Mouse (Mus musculus): ENCODE data around the gene Slc43a1. TPM values are rescaled to one million over a fixed set of nuclear protein-coding genes. Genes with fewer than 3 reads are reported as not detected.
"Not testable (repeated sequence)": the region's sequence is repeated elsewhere in the genome, so short reads cannot be mapped to it uniquely, and the experiment has no call there.

Slc43a1 gene
- polyA plus RNA-seq, 1 experiment from 2014 or later: 10.5 TPM

- Histone ChIP-seq H3K27ac (replicated peaks in 1 of 2; ENCODE audit: control insufficient read depth in 1 of 2, insufficient read depth in 1 of 2, low read depth in 2 of 2, low read length in 2 of 2) (no peak overlapping the region), H3K27me3 (ENCODE audit: control insufficient read depth, insufficient read depth, low read length) (peaks cover 75% of the 10 kb centered on the region), H3K9ac (ENCODE audit: low read length) (peak overlapping the region; percentile 18; the same call in 1 of the 2 replicates), H3K36me3 (ENCODE audit: control insufficient read depth, insufficient read depth, low read length) (no peaks in the 10 kb centered on the region), H3K4me2 (ENCODE audit: low read length) (peak overlapping the region; percentile 82), H3K9me3 (ENCODE audit: control insufficient read depth, low read length) (no peaks in the 10 kb centered on the region), H3K4me1 (ENCODE audit: control insufficient read depth in 2 of 2, insufficient read depth in 2 of 2, low read length in 2 of 2) (peaks cover 13 to 34% of the 10 kb centered on the region in 2 experiments), H3K4me3 (ENCODE audit: control insufficient read depth in 1 of 2, insufficient read depth in 1 of 2, low read depth in 1 of 2, low read length in 2 of 2) (peak overlapping the region; percentile 21 to 59; a peak in 3 of 4 replicates)
- no peak for ATAC-seq (ENCODE audit: insufficient number of reproducible peaks, insufficient read depth, low FRiP score, low read depth)
- 2% methylated on average over 28 of the region's 28 CpGs for WGBS
Measured at GRCm38 (mm10) chr2:84888657-84889315, 50.1 kb downstream of the Slc43a1 start.

GRCm38 (mm10) chr2:84889316-84890044 lies 50.8 kb downstream of the Slc43a1 start:
- Histone ChIP-seq H3K4me2 (ENCODE audit: low read length) (peak overlapping the region; percentile 82), H3K27me3 (ENCODE audit: control insufficient read depth, insufficient read depth, low read length) (peaks cover 68% of the 10 kb centered on the region), H3K9ac (ENCODE audit: low read length) (peak overlapping the region; percentile 18; the same call in 1 of the 2 replicates), H3K4me3 (ENCODE audit: control insufficient read depth in 1 of 2, insufficient read depth in 1 of 2, low read depth in 1 of 2, low read length in 2 of 2) (peak overlapping the region in 1 of 2 experiments; percentile 30; a peak in 2 of 4 replicates), H3K4me1 (ENCODE audit: control insufficient read depth in 2 of 2, insufficient read depth in 2 of 2, low read length in 2 of 2) (peaks cover 13 to 32% of the 10 kb centered on the region in 2 experiments), H3K9me3 (ENCODE audit: control insufficient read depth, low read length) (no peaks in the 10 kb centered on the region), H3K36me3 (ENCODE audit: control insufficient read depth, insufficient read depth, low read length) (no peaks in the 10 kb centered on the region), H3K27ac (replicated peaks in 1 of 2; ENCODE audit: control insufficient read depth in 1 of 2, insufficient read depth in 1 of 2, low read depth in 2 of 2, low read length in 2 of 2) (no peak overlapping the region)
- no peak for ATAC-seq (ENCODE audit: insufficient number of reproducible peaks, insufficient read depth, low FRiP score, low read depth)
- 13% methylated on average over 14 of the region's 14 CpGs for WGBS

GRCm38 (mm10) chr2:84890045-84890340 lies 51.3 kb downstream of the Slc43a1 start:
- Histone ChIP-seq H3K27ac (replicated peaks in 1 of 2; ENCODE audit: control insufficient read depth in 1 of 2, insufficient read depth in 1 of 2, low read depth in 2 of 2, low read length in 2 of 2) (no peak overlapping the region), H3K9me3 (ENCODE audit: control insufficient read depth, low read length) (no peaks in the 10 kb centered on the region), H3K4me1 (ENCODE audit: control insufficient read depth in 2 of 2, insufficient read depth in 2 of 2, low read length in 2 of 2) (peaks cover 13 to 32% of the 10 kb centered on the region in 2 experiments), H3K4me2 (ENCODE audit: low read length) (peak overlapping the region; percentile 82; the same call in 1 of the 2 replicates), H3K9ac (ENCODE audit: low read length) (no peak overlapping the region), H3K4me3 (ENCODE audit: control insufficient read depth in 1 of 2, insufficient read depth in 1 of 2, low read depth in 1 of 2, low read length in 2 of 2) (no peak overlapping the region), H3K36me3 (ENCODE audit: control insufficient read depth, insufficient read depth, low read length) (no peaks in the 10 kb centered on the region), H3K27me3 (ENCODE audit: control insufficient read depth, insufficient read depth, low read length) (peaks cover 63% of the 10 kb centered on the region)
- no peak for ATAC-seq (ENCODE audit: insufficient number of reproducible peaks, insufficient read depth, low FRiP score, low read depth)
- 0% methylated on average over 5 of the region's 5 CpGs for WGBS

GRCm38 (mm10) chr2:84893359-84893758 lies 54.7 kb downstream of the Slc43a1 start:
- Histone ChIP-seq H3K4me3 (ENCODE audit: control insufficient read depth in 1 of 2, insufficient read depth in 1 of 2, low read depth in 1 of 2, low read length in 2 of 2) (no peak overlapping the region), H3K36me3 (ENCODE audit: control insufficient read depth, insufficient read depth, low read length) (no peaks in the 10 kb centered on the region), H3K27me3 (ENCODE audit: control insufficient read depth, insufficient read depth, low read length) (peaks cover 29% of the 10 kb centered on the region), H3K9ac (ENCODE audit: low read length) (no peak overlapping the region), H3K27ac (replicated peaks in 1 of 2; ENCODE audit: control insufficient read depth in 1 of 2, insufficient read depth in 1 of 2, low read depth in 2 of 2, low read length in 2 of 2) (no peak overlapping the region), H3K4me1 (ENCODE audit: control insufficient read depth in 2 of 2, insufficient read depth in 2 of 2, low read length in 2 of 2) (peaks cover 4 to 10% of the 10 kb centered on the region in 2 experiments; a peak in 3 of 4 replicates), H3K4me2 (ENCODE audit: low read length) (no peak overlapping the region), H3K9me3 (ENCODE audit: control insufficient read depth, low read length) (no peaks in the 10 kb centered on the region)
- WGBS: 52% methylated on average over 6 of the region's 6 CpGs
- no peak for ATAC-seq (ENCODE audit: insufficient number of reproducible peaks, insufficient read depth, low FRiP score, low read depth)

GRCm38 (mm10) chr2:84895495-84896198 lies 57.0 kb downstream of the Slc43a1 start:
- H3K9me3 ChIP-seq (ENCODE audit: control insufficient read depth, low read length): no peaks in the 10 kb centered on the region
- H3K4me2 ChIP-seq (ENCODE audit: low read length): no peak overlapping the region
- peaks cover 13% of the 10 kb centered on the region for H3K27me3 ChIP-seq (ENCODE audit: control insufficient read depth, insufficient read depth, low read length)
- H3K27ac ChIP-seq (replicated peaks in 1 of 2; ENCODE audit: control insufficient read depth in 1 of 2, insufficient read depth in 1 of 2, low read depth in 2 of 2, low read length in 2 of 2): no peak overlapping the region
- no peaks in the 10 kb centered on the region for H3K4me1 ChIP-seq (ENCODE audit: control insufficient read depth in 2 of 2, insufficient read depth in 2 of 2, low read length in 2 of 2)
- 56% methylated on average over 4 of the region's 4 CpGs for WGBS
- H3K9ac ChIP-seq (ENCODE audit: low read length): no peak overlapping the region
- H3K4me3 ChIP-seq (ENCODE audit: control insufficient read depth in 1 of 2, insufficient read depth in 1 of 2, low read depth in 1 of 2, low read length in 2 of 2): no peak overlapping the region
- H3K36me3 ChIP-seq (ENCODE audit: control insufficient read depth, insufficient read depth, low read length): no peaks in the 10 kb centered on the region
- no peak for ATAC-seq (ENCODE audit: insufficient number of reproducible peaks, insufficient read depth, low FRiP score, low read depth)

- WGBS: 83% methylated on average over 6 of the region's 6 CpGs
- H3K36me3 ChIP-seq (ENCODE audit: control insufficient read depth, insufficient read depth, low read length); H3K4me1 ChIP-seq (ENCODE audit: control insufficient read depth in 2 of 2, insufficient read depth in 2 of 2, low read length in 2 of 2); H3K9me3 ChIP-seq (ENCODE audit: control insufficient read depth, low read length); H3K27me3 ChIP-seq (ENCODE audit: control insufficient read depth, insufficient read depth, low read length); H3K4me3 ChIP-seq (ENCODE audit: control insufficient read depth in 1 of 2, insufficient read depth in 1 of 2, low read depth in 1 of 2, low read length in 2 of 2); H3K27ac ChIP-seq (replicated peaks in 1 of 2; ENCODE audit: control insufficient read depth in 1 of 2, insufficient read depth in 1 of 2, low read depth in 2 of 2, low read length in 2 of 2); H3K9ac ChIP-seq (ENCODE audit: low read length); H3K4me2 ChIP-seq (ENCODE audit: low read length); ATAC-seq (ENCODE audit: insufficient number of reproducible peaks, insufficient read depth, low FRiP score, low read depth): not testable (repeated sequence)
Measured at GRCm38 (mm10) chr2:84896686-84897085, 58.0 kb downstream of the Slc43a1 start.

GRCm38 (mm10) chr2:84912722-84913121 lies 74.1 kb downstream of the Slc43a1 start:
- no peak overlapping the region for H3K9ac ChIP-seq (ENCODE audit: low read length)
- H3K4me2 ChIP-seq (ENCODE audit: low read length): no peak overlapping the region
- no peak overlapping the region for H3K4me3 ChIP-seq (ENCODE audit: control insufficient read depth in 1 of 2, insufficient read depth in 1 of 2, low read depth in 1 of 2, low read length in 2 of 2)
- no peak for ATAC-seq (ENCODE audit: insufficient number of reproducible peaks, insufficient read depth, low FRiP score, low read depth)
- 71% methylated on average over 3 of the region's 3 CpGs for WGBS
- H3K9me3 ChIP-seq (ENCODE audit: control insufficient read depth, low read length): no peaks in the 10 kb centered on the region
- no peaks in the 10 kb centered on the region for H3K27me3 ChIP-seq (ENCODE audit: control insufficient read depth, insufficient read depth, low read length)
- peaks cover 10 to 13% of the 10 kb centered on the region in 2 experiments; a peak in 3 of 4 replicates for H3K4me1 ChIP-seq (ENCODE audit: control insufficient read depth in 2 of 2, insufficient read depth in 2 of 2, low read length in 2 of 2)
- no peak overlapping the region for H3K27ac ChIP-seq (replicated peaks in 1 of 2; ENCODE audit: control insufficient read depth in 1 of 2, insufficient read depth in 1 of 2, low read depth in 2 of 2, low read length in 2 of 2)
- H3K36me3 ChIP-seq (ENCODE audit: control insufficient read depth, insufficient read depth, low read length): no peaks in the 10 kb centered on the region

All from heart, embryonic 14.5 days (tissue).